Mouse (Mus musculus): ENCODE measurements around the gene Vmn1r230. TPM values are rescaled to one million over a fixed set of nuclear protein-coding genes. Genes with fewer than 3 reads are reported as not detected.

Gene Vmn1r230
- polyA plus RNA-seq (2012; rRNA removed): not detected in 2 replicates

DNA sequence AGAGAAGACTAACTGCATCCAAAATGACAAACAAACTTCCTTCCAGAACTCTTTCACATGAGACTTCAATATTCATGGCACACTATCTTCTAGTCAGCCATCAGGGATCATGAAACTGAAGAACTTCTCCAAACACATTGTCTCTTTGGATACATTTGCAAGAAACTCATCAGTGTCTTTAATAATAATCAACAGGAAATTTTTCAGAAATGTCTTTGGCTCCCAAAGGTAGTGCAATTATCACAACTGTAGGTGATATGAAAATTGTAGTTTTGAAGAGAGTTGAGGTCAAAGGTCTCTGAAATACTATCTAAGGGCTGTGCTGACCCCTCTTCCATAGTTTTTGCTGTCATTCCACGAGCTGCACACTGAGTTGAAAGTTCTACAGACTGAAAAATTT lies at the start of gene Vmn1r230:
TSS of gene Vmn1r230 (plus strand) at position 301 of the 400 bp plus-strand sequence.
- TF ChIP-seq POLR2A (IDR thresholded peaks at IDR 0.05; ENCODE audit: low read depth, low read length) (no peak), CTCF (IDR thresholded peaks at IDR 0.05; ENCODE audit: extremely low read depth, insufficient read length, insufficient replicate concordance, low read depth, low read length) (no peak)
- no peak within 1 kb of the TSS for H3K27ac ChIP-seq (ENCODE audit: insufficient read depth, low read depth, low read length)
- no peak within 1 kb of the TSS for H3K4me3 ChIP-seq (ENCODE audit: low read depth, low read length)
- H3K27me3 ChIP-seq (ENCODE audit: control insufficient read depth, insufficient read depth, low read length): no peaks in the 10 kb centered on the region
- no peaks in the 10 kb centered on the region for H3K4me1 ChIP-seq (ENCODE audit: control insufficient read depth, insufficient read depth, insufficient read length, low read length)
- H3K36me3 ChIP-seq (ENCODE audit: control insufficient read depth, insufficient read depth, low read length): no peaks in the 10 kb centered on the region
- WGBS: 0% methylated on average over 1 of the region's 1 CpGs

DNA sequence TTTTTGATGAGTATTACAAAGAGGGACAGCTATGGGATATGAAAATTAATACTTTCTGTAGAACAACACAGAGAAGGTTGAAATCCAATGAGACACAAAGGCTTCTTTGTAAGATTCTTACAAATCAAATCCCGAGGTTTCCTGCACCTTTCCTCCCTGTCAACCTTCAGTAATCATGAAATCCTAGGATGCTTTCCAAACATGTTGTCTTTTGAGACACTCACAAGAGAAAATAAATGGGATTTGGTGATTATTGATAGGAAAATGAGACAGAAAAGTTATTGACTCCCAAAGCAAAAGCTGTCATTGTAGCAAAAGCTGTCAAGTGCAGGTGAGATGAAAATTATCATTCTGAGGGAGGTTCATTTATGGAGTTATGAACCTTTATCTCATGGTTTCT lies 29.0 kb upstream of the Vmn1r230 start, which contains the start of gene Vmn1r229:
TSS of gene Vmn1r229 (plus strand) at position 301 of the 400 bp plus-strand sequence.
- TF ChIP-seq POLR2A (IDR thresholded peaks at IDR 0.05; ENCODE audit: low read depth, low read length): no peak
- TF ChIP-seq CTCF (IDR thresholded peaks at IDR 0.05; ENCODE audit: extremely low read depth, insufficient read length, insufficient replicate concordance, low read depth, low read length): no peak

More for the DNA sequence above, 29.0 kb upstream of the Vmn1r230 start, which contains the start of gene Vmn1r229:
- Histone ChIP-seq H3K27ac (ENCODE audit: insufficient read depth, low read depth, low read length) (no peak within 1 kb of the TSS), H3K4me1 (ENCODE audit: control insufficient read depth, insufficient read depth, insufficient read length, low read length) (no peaks in the 10 kb centered on the region), H3K27me3 (ENCODE audit: control insufficient read depth, insufficient read depth, low read length) (no peaks in the 10 kb centered on the region), H3K4me3 (ENCODE audit: low read depth, low read length) (no peak within 1 kb of the TSS), H3K36me3 (ENCODE audit: control insufficient read depth, insufficient read depth, low read length) (no peaks in the 10 kb centered on the region)
- WGBS: 48% methylated on average over 1 of the region's 1 CpGs

Other genes with a start within 250 kb of the Vmn1r230 start
- gene Vmn2r110, start 244.0 kb upstream of the Vmn1r230 start, polyA plus RNA-seq (2012; rRNA removed): not detected in 2 replicates
- not detected in 2 replicates for gene Fpr-rs3, start 215.6 kb upstream of the Vmn1r230 start, polyA plus RNA-seq (2012; rRNA removed)
- gene Vmn1r226, start 157.6 kb upstream of the Vmn1r230 start, polyA plus RNA-seq (2012; rRNA removed): not detected in 2 replicates
- not detected in 2 replicates for gene Vmn1r227, start 110.6 kb upstream of the Vmn1r230 start, polyA plus RNA-seq (2012; rRNA removed)
- not detected in 2 replicates for gene Vmn1r228, start 54.3 kb upstream of the Vmn1r230 start, polyA plus RNA-seq (2012; rRNA removed)
- gene Vmn1r229, start 28.9 kb upstream of the Vmn1r230 start, polyA plus RNA-seq (2012; rRNA removed): not detected in 2 replicates
- gene Vmn1r231, start 64.6 kb downstream of the Vmn1r230 start, polyA plus RNA-seq (2012; rRNA removed): not detected in 2 replicates
- gene Vmn1r232, start 79.3 kb downstream of the Vmn1r230 start, polyA plus RNA-seq (2012; rRNA removed): not detected in 2 replicates
- gene Ppp2r1a, start 104.9 kb downstream of the Vmn1r230 start, polyA plus RNA-seq (2012; rRNA removed): 75.4 and 113 TPM in 2 replicates
- not detected in 2 replicates for gene Vmn1r233, start 156.0 kb downstream of the Vmn1r230 start, polyA plus RNA-seq (2012; rRNA removed)
- gene Zfp160, start 168.5 kb downstream of the Vmn1r230 start, polyA plus RNA-seq (2012; rRNA removed): 0.33 and 0.89 TPM in 2 replicates

Data from small intestine, adult 2 months (tissue).